Mouse (Mus musculus): ENCODE data around the gene Ppp1ca. TPM values are rescaled to one million over a fixed set of nuclear protein-coding genes. Genes with fewer than 3 reads are reported as not detected.

Gene Ppp1ca
- polyA plus RNA-seq, 1 experiment from 2014 or later: 866 TPM

- no peaks in the 10 kb centered on the region for H3K4me1 ChIP-seq (ENCODE audit: control insufficient read depth, insufficient read depth, low read length)
- no peaks in the 10 kb centered on the region for H3K27me3 ChIP-seq (ENCODE audit: control insufficient read depth, insufficient read depth, low read length)
- H3K27ac ChIP-seq (ENCODE audit: low read length): no peak overlapping the region
- H3K9ac ChIP-seq (ENCODE audit: low read length): no peak overlapping the region
- 80% methylated on average over 6 of the region's 6 CpGs for WGBS
- ATAC-seq (replicated peaks; ENCODE audit: extremely low read depth, insufficient read depth, low FRiP score): no peak
- H3K4me2 ChIP-seq (ENCODE audit: low read depth, low read length): no peak overlapping the region
- H3K4me3 ChIP-seq (ENCODE audit: low read length): no peak overlapping the region
- no peaks in the 10 kb centered on the region for H3K9me3 ChIP-seq (replicated peaks; ENCODE audit: control insufficient read depth, low read length)
- no peaks in the 10 kb centered on the region for H3K36me3 ChIP-seq (ENCODE audit: control insufficient read depth, insufficient read depth)
These were observed 52.9 kb downstream of the Ppp1ca start for GRCm38 (mm10) chr19:4244775-4245174.

Small RNA genes lying within 50 kb of the gene (microRNA-seq; reads per million reads assigned to microRNA genes)
- gene Gm26115: not detected

Other genes starting within 250 kb of the Ppp1ca start
- not detected in 2 replicates for gene Aldh3b3, start 233.4 kb upstream of the Ppp1ca start, polyA plus RNA-seq (2015; fragmentation: Nextera tagmentation; extraction: Ambion mirVana)
- 0.21 and 0.47 TPM in 2 replicates for gene Aldh3b2, start 219.7 kb upstream of the Ppp1ca start, polyA plus RNA-seq (2015; fragmentation: Nextera tagmentation; extraction: Ambion mirVana)
- gene Acy3, start 205.5 kb upstream of the Ppp1ca start, polyA plus RNA-seq (2015; fragmentation: Nextera tagmentation; extraction: Ambion mirVana): 13.0 and 13.3 TPM in 2 replicates
- gene Tbx10, start 199.3 kb upstream of the Ppp1ca start, polyA plus RNA-seq (2015; fragmentation: Nextera tagmentation; extraction: Ambion mirVana): not detected in 2 replicates
- gene Nudt8, start 191.5 kb upstream of the Ppp1ca start, polyA plus RNA-seq (2015; fragmentation: Nextera tagmentation; extraction: Ambion mirVana): 67.8 and 75.1 TPM in 2 replicates
- gene Gm49405, start 191.4 kb upstream of the Ppp1ca start, polyA plus RNA-seq (2015; fragmentation: Nextera tagmentation; extraction: Ambion mirVana): 6.2 TPM in 2 replicates
- 84.9 and 90.6 TPM in 2 replicates for gene Doc2g, start 188.8 kb upstream of the Ppp1ca start, polyA plus RNA-seq (2015; fragmentation: Nextera tagmentation; extraction: Ambion mirVana)
- gene Ndufv1, start 179.3 kb upstream of the Ppp1ca start, polyA plus RNA-seq (2015; fragmentation: Nextera tagmentation; extraction: Ambion mirVana): 618 and 661 TPM in 2 replicates
- 378 and 420 TPM in 2 replicates for gene Gstp1, start 154.1 kb upstream of the Ppp1ca start, polyA plus RNA-seq (2015; fragmentation: Nextera tagmentation; extraction: Ambion mirVana)
- gene Gstp2, start 146.0 kb upstream of the Ppp1ca start, polyA plus RNA-seq (2015; fragmentation: Nextera tagmentation; extraction: Ambion mirVana): 8.0 and 18.4 TPM in 2 replicates
- 0.51 and 0.80 TPM in 2 replicates for gene Gstp3, start 132.5 kb upstream of the Ppp1ca start, polyA plus RNA-seq (2015; fragmentation: Nextera tagmentation; extraction: Ambion mirVana)
- not detected in 2 replicates for gene Cabp2, start 110.5 kb upstream of the Ppp1ca start, polyA plus RNA-seq (2015; fragmentation: Nextera tagmentation; extraction: Ambion mirVana)
- 86.0 and 86.2 TPM in 2 replicates for gene Cdk2ap2, start 94.9 kb upstream of the Ppp1ca start, polyA plus RNA-seq (2015; fragmentation: Nextera tagmentation; extraction: Ambion mirVana)
- gene Pitpnm1, start 92.1 kb upstream of the Ppp1ca start, polyA plus RNA-seq (2015; fragmentation: Nextera tagmentation; extraction: Ambion mirVana): 27.7 and 29.4 TPM in 2 replicates
- gene Aip, start 66.2 kb upstream of the Ppp1ca start, polyA plus RNA-seq (2015; fragmentation: Nextera tagmentation; extraction: Ambion mirVana): 87.5 and 88.6 TPM in 2 replicates
- not detected in 2 replicates for gene Gpr152, start 52.3 kb upstream of the Ppp1ca start, polyA plus RNA-seq (2015; fragmentation: Nextera tagmentation; extraction: Ambion mirVana)
- 0.11 TPM in 1 of 2 replicates, not detected in the other for gene Cabp4, start 48.0 kb upstream of the Ppp1ca start, polyA plus RNA-seq (2015; fragmentation: Nextera tagmentation; extraction: Ambion mirVana)
- gene Coro1b, start 43.4 kb upstream of the Ppp1ca start, polyA plus RNA-seq (2015; fragmentation: Nextera tagmentation; extraction: Ambion mirVana): 133 and 134 TPM in 2 replicates
- gene Ptprcap, start 38.5 kb upstream of the Ppp1ca start, polyA plus RNA-seq (2015; fragmentation: Nextera tagmentation; extraction: Ambion mirVana): 25.3 and 71.1 TPM in 2 replicates
- 47.4 and 48.7 TPM in 2 replicates for gene Rps6kb2, start 28.7 kb upstream of the Ppp1ca start, polyA plus RNA-seq (2015; fragmentation: Nextera tagmentation; extraction: Ambion mirVana)
- gene Carns1, start 16.6 kb upstream of the Ppp1ca start, polyA plus RNA-seq (2015; fragmentation: Nextera tagmentation; extraction: Ambion mirVana): 15.9 and 17.5 TPM in 2 replicates
- gene Tbc1d10c, start 781 bp upstream of the Ppp1ca start, polyA plus RNA-seq (2015; fragmentation: Nextera tagmentation; extraction: Ambion mirVana): 10.8 and 26.5 TPM in 2 replicates
- gene Rad9a, start 9.6 kb downstream of the Ppp1ca start, polyA plus RNA-seq (2015; fragmentation: Nextera tagmentation; extraction: Ambion mirVana): 19.9 and 21.1 TPM in 2 replicates
- 1.5 and 1.7 TPM in 2 replicates for gene Clcf1, start 22.2 kb downstream of the Ppp1ca start, polyA plus RNA-seq (2015; fragmentation: Nextera tagmentation; extraction: Ambion mirVana)
- gene AC109138.7, start 22.3 kb downstream of the Ppp1ca start, polyA plus RNA-seq (2015; fragmentation: Nextera tagmentation; extraction: Ambion mirVana): not detected in 2 replicates
- gene Pold4, start 39.8 kb downstream of the Ppp1ca start, polyA plus RNA-seq (2015; fragmentation: Nextera tagmentation; extraction: Ambion mirVana): 22.6 and 24.9 TPM in 2 replicates
- 8.3 and 11.6 TPM in 2 replicates for gene Ssh3, start 77.1 kb downstream of the Ppp1ca start, polyA plus RNA-seq (2015; fragmentation: Nextera tagmentation; extraction: Ambion mirVana)
- gene Ankrd13d, start 91.1 kb downstream of the Ppp1ca start, polyA plus RNA-seq (2015; fragmentation: Nextera tagmentation; extraction: Ambion mirVana): 1.4 and 2.4 TPM in 2 replicates
- gene Grk2, start 114.2 kb downstream of the Ppp1ca start, polyA plus RNA-seq (2015; fragmentation: Nextera tagmentation; extraction: Ambion mirVana): 11.8 and 15.5 TPM in 2 replicates
- 31.9 and 35.9 TPM in 2 replicates for gene Kdm2a, start 206.2 kb downstream of the Ppp1ca start, polyA plus RNA-seq (2015; fragmentation: Nextera tagmentation; extraction: Ambion mirVana)
- 18.3 and 20.4 TPM in 2 replicates for gene Rhod, start 247.4 kb downstream of the Ppp1ca start, polyA plus RNA-seq (2015; fragmentation: Nextera tagmentation; extraction: Ambion mirVana)